ENCODE assay signal across 15 mouse cellular contexts in genomic region chr3:156743266-156743665, GRCm38 (mm10).
DNase-seq lines count a peak whose midpoint lies in the region.
"Had no signal": no experiment of that assay in that cellular context is flagged by ENCODE, and none has a peak within 500 bp of the region (broad histone marks: within the 10 kb centered on the region; RNA-seq: fewer than 3 reads in every experiment).

No protein-coding gene starts in this region.

- peak; percentile 31 to 44 for DNase-seq in cerebellum, adult 18-20 months
- DNase-seq in cerebellum, adult 11 months = no peak
- DNase-seq in Muller cell, postnatal 12 days (ENCODE audit: inconsistent ontology term) = peak; percentile 73
- DNase-seq in adrenal gland, adult 2 months = peak; percentile 83
- peak; percentile 78 for DNase-seq in adrenal gland, postnatal 36 days
- DNase-seq in heart, postnatal 4 days = no peak
- DNase-seq in frontal cortex, postnatal 10 days (ENCODE audit: low spot score in 2 of 2) = no peak
- DNase-seq: gastrocnemius, postnatal 25 days; heart, adult 18-20 months; heart, postnatal 36 days; kidney, adult 11 months; kidney, postnatal 25 days; liver; lung, adult 2 months; thymus, postnatal 4 days had no signal

Comparison
In these comparisons a context has a peak if more than half of its experiments do, and no peak if none do; other contexts are left out.
1. DNase-seq: peak in cerebellum, adult 18-20 months (2 of 2), Muller cell, postnatal 12 days (single experiment), adrenal gland, adult 2 months (single experiment) and adrenal gland, postnatal 36 days (2 of 2); none in cerebellum, adult 11 months (single experiment), heart, postnatal 4 days (single experiment) and frontal cortex, postnatal 10 days (0 of 2).